Mouse (Mus musculus) heart, postnatal 0 days (tissue): ENCODE measurements at regions not wholly inside any gene's neighbourhood (a gene's known extent, or its start where the extent isn't known, plus 50 kb on each side); places are given as distances from the start of the nearest gene placed in this dataset.

ENCODE experiments used
- CTCF ChIP-seq: IDR thresholded peaks from 2 replicates; pipeline ENCODE4 v1.5.1; 2016; ENCODE audit warnings: antibody characterized with exemption, control low read depth, low read depth
- EP300 ChIP-seq: IDR thresholded peaks from 2 replicates; pipeline ENCODE4 v1.6.1; 2016; ENCODE audit warnings: antibody characterized with exemption, low read depth

DNA sequence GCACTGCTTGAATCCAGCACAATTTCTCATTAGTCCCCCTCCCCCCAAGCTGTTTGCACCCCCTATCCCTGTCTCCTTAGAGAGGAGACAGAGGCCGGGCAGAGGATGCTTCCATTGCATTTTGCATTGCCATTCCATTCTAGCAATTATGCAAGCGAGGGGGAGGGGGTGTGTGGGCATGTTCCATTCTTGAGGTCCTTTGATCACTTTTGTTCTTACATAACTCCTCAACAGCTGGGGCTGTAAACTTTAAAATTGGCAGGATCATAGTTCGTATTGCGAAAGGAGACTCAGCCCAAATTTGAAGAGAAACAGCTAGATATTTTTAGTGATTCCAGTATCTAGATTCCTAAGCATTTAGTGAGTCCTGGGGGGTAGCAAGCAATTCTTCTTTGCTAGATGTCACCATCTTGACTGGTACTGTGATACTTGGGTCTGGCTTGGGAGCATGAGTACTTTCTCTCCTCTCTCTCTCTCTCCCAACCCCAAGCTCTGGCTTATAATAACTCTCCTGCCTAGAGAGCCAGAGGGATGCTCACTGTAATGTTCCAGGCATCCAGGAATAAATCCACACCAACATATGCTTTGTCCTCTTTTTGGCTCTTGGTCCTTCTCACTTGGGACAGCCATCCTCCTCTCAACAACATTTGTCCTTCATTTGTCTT, 212.3 kb upstream of the Pik3r1 start:
- TF ChIP-seq CTCF, result no peak
- TF ChIP-seq EP300, result no peak
